Mouse (Mus musculus): ENCODE measurements at regions not wholly inside any gene's neighbourhood (a gene's known extent, or its start where the extent isn't known, plus 50 kb on each side); places are given as distances from the start of the nearest gene placed in this dataset.

GRCm38 (mm10) chr4:127619870-127620269, 261.9 kb upstream of the Gjb5 start:
- Histone ChIP-seq H3K9me3 (no peaks in the 10 kb centered on the region), H3K4me2 (replicated peaks) (no peak overlapping the region), H3K4me1 (no peaks in the 10 kb centered on the region), H3K36me3 (no peaks in the 10 kb centered on the region), H3K27me3 (no peaks in the 10 kb centered on the region), H3K27ac (no peak overlapping the region), H3K9ac (no peak overlapping the region), H3K4me3 (no peak overlapping the region)
- ATAC-seq (ENCODE audit: insufficient number of reproducible peaks, insufficient read depth, low FRiP score, low TSS enrichment): peak; percentile 79; the same call in 1 of the 2 replicates
- WGBS: 4% methylated on average over 14 of the region's 14 CpGs

GRCm38 (mm10) chr4:127612761-127613160, 254.8 kb upstream of the Gjb5 start:
- Histone ChIP-seq H3K27ac (no peak overlapping the region), H3K36me3 (no peaks in the 10 kb centered on the region), H3K9me3 (no peaks in the 10 kb centered on the region), H3K9ac (no peak overlapping the region), H3K4me3 (no peak overlapping the region), H3K4me2 (replicated peaks) (no peak overlapping the region), H3K27me3 (no peaks in the 10 kb centered on the region), H3K4me1 (no peaks in the 10 kb centered on the region)
- no peak for ATAC-seq (ENCODE audit: insufficient number of reproducible peaks, insufficient read depth, low FRiP score, low TSS enrichment)
- WGBS: 49% methylated on average over 8 of the region's 8 CpGs

- Histone ChIP-seq H3K9me3 (no peaks in the 10 kb centered on the region), H3K27me3 (no peaks in the 10 kb centered on the region), H3K27ac (no peak overlapping the region), H3K4me1 (no peaks in the 10 kb centered on the region), H3K9ac (no peak overlapping the region), H3K4me2 (replicated peaks) (no peak overlapping the region), H3K4me3 (no peak overlapping the region), H3K36me3 (no peaks in the 10 kb centered on the region)
- ATAC-seq (ENCODE audit: insufficient number of reproducible peaks, insufficient read depth, low FRiP score, low TSS enrichment): no peak
- WGBS: 83% methylated on average over 8 of the region's 8 CpGs
Measured at GRCm38 (mm10) chr4:127600919-127601318, 242.9 kb upstream of the Gjb5 start.

- H3K4me1 ChIP-seq: no peaks in the 10 kb centered on the region
- ATAC-seq (ENCODE audit: insufficient number of reproducible peaks, insufficient read depth, low FRiP score, low TSS enrichment): no peak
Measured at GRCm38 (mm10) chr4:127598610-127599009, 240.6 kb upstream of the Gjb5 start.

GRCm38 (mm10) chr4:127594081-127594480, 236.1 kb upstream of the Gjb5 start:
- no peak for ATAC-seq (ENCODE audit: insufficient number of reproducible peaks, insufficient read depth, low FRiP score, low TSS enrichment)
- no peaks in the 10 kb centered on the region for H3K27me3 ChIP-seq

More at GRCm38 (mm10) chr4:127598610-127599009, 240.6 kb upstream of the Gjb5 start:
- no peak overlapping the region for H3K4me3 ChIP-seq
- no peaks in the 10 kb centered on the region for H3K9me3 ChIP-seq
- H3K36me3 ChIP-seq: no peaks in the 10 kb centered on the region
- no peak overlapping the region for H3K27ac ChIP-seq
- H3K9ac ChIP-seq: no peak overlapping the region
- 76% methylated on average over 3 of the region's 3 CpGs for WGBS
- H3K27me3 ChIP-seq: no peaks in the 10 kb centered on the region
- no peak overlapping the region for H3K4me2 ChIP-seq (replicated peaks)

GRCm38 (mm10) chr4:127591540-127591939, 233.6 kb upstream of the Gjb5 start:
- Histone ChIP-seq H3K36me3 (no peaks in the 10 kb centered on the region), H3K27me3 (no peaks in the 10 kb centered on the region), H3K9me3 (no peaks in the 10 kb centered on the region), H3K27ac (no peak overlapping the region), H3K4me2 (replicated peaks) (no peak overlapping the region), H3K9ac (no peak overlapping the region), H3K4me1 (no peaks in the 10 kb centered on the region), H3K4me3 (no peak overlapping the region)
- WGBS: 29% methylated on average over 3 of the region's 3 CpGs
- ATAC-seq (ENCODE audit: insufficient number of reproducible peaks, insufficient read depth, low FRiP score, low TSS enrichment): no peak

More at GRCm38 (mm10) chr4:127594081-127594480, 236.1 kb upstream of the Gjb5 start:
- 87% methylated on average over 8 of the region's 8 CpGs for whole genome bisulfite sequencing
- Histone ChIP-seq H3K4me3 (no peak overlapping the region), H3K4me2 (replicated peaks) (no peak overlapping the region), H3K36me3 (no peaks in the 10 kb centered on the region), H3K4me1 (no peaks in the 10 kb centered on the region), H3K9me3 (no peaks in the 10 kb centered on the region), H3K27ac (no peak overlapping the region), H3K9ac (no peak overlapping the region)

- Histone ChIP-seq H3K27me3 (no peaks in the 10 kb centered on the region), H3K4me1 (no peaks in the 10 kb centered on the region), H3K9me3 (no peaks in the 10 kb centered on the region), H3K27ac (no peak overlapping the region), H3K4me2 (replicated peaks) (no peak overlapping the region), H3K9ac (no peak overlapping the region), H3K36me3 (no peaks in the 10 kb centered on the region), H3K4me3 (no peak overlapping the region)
- WGBS: 65% methylated on average over 4 of the region's 4 CpGs
- no peak for ATAC-seq (ENCODE audit: insufficient number of reproducible peaks, insufficient read depth, low FRiP score, low TSS enrichment)
Measured at GRCm38 (mm10) chr4:127586822-127587221, 228.8 kb upstream of the Gjb5 start.

- H3K4me2 ChIP-seq (replicated peaks): no peak overlapping the region
- no peaks in the 10 kb centered on the region for H3K4me1 ChIP-seq
- H3K36me3 ChIP-seq: no peaks in the 10 kb centered on the region
- 91% methylated on average over 3 of the region's 3 CpGs for WGBS
- H3K27ac ChIP-seq: no peak overlapping the region
- H3K27me3 ChIP-seq: no peaks in the 10 kb centered on the region
- H3K9me3 ChIP-seq: peaks cover 3% of the 10 kb centered on the region; the same call in 1 of the 2 replicates
- no peak for ATAC-seq (ENCODE audit: insufficient number of reproducible peaks, insufficient read depth, low FRiP score, low TSS enrichment)
- no peak overlapping the region for H3K4me3 ChIP-seq
- H3K9ac ChIP-seq: no peak overlapping the region
Measured at GRCm38 (mm10) chr4:127576521-127576920, 218.5 kb upstream of the Gjb5 start.

- no peak overlapping the region for H3K27ac ChIP-seq
- H3K36me3 ChIP-seq: no peaks in the 10 kb centered on the region
- H3K9me3 ChIP-seq: no peaks in the 10 kb centered on the region
- no peaks in the 10 kb centered on the region for H3K4me1 ChIP-seq
- no peak overlapping the region for H3K4me3 ChIP-seq
- WGBS: 68% methylated on average over 5 of the region's 5 CpGs
- ATAC-seq (ENCODE audit: insufficient number of reproducible peaks, insufficient read depth, low FRiP score, low TSS enrichment): no peak
- no peak overlapping the region for H3K9ac ChIP-seq
- H3K27me3 ChIP-seq: no peaks in the 10 kb centered on the region
- H3K4me2 ChIP-seq (replicated peaks): no peak overlapping the region
Measured at GRCm38 (mm10) chr4:127562602-127563001, 204.6 kb upstream of the Gjb5 start.

GRCm38 (mm10) chr4:127558572-127558971, 200.6 kb upstream of the Gjb5 start:
- no peak overlapping the region for H3K4me3 ChIP-seq
- H3K9ac ChIP-seq: no peak overlapping the region
- H3K27me3 ChIP-seq: no peaks in the 10 kb centered on the region
- H3K36me3 ChIP-seq: no peaks in the 10 kb centered on the region
- no peaks in the 10 kb centered on the region for H3K9me3 ChIP-seq
- ATAC-seq (ENCODE audit: insufficient number of reproducible peaks, insufficient read depth, low FRiP score, low TSS enrichment): no peak
- H3K4me1 ChIP-seq: no peaks in the 10 kb centered on the region
- no peak overlapping the region for H3K4me2 ChIP-seq (replicated peaks)
- 75% methylated on average over 7 of the region's 7 CpGs for WGBS
- H3K27ac ChIP-seq: no peak overlapping the region

GRCm38 (mm10) chr4:127552456-127553225, 194.7 kb upstream of the Gjb5 start:
- no peak overlapping the region for H3K27ac ChIP-seq
- H3K4me1 ChIP-seq: 0 out of 2 replicates have a peak, but pooled peaks cover 9% of the 10 kb centered on the region
- no peak for ATAC-seq (ENCODE audit: insufficient number of reproducible peaks, insufficient read depth, low FRiP score, low TSS enrichment)
- no peak overlapping the region for H3K9ac ChIP-seq
- no peaks in the 10 kb centered on the region for H3K36me3 ChIP-seq
- no peak overlapping the region for H3K4me3 ChIP-seq
- no peak overlapping the region for H3K4me2 ChIP-seq (replicated peaks)
- WGBS: 68% methylated on average over 12 of the region's 12 CpGs
- H3K27me3 ChIP-seq: no peaks in the 10 kb centered on the region
- no peaks in the 10 kb centered on the region for H3K9me3 ChIP-seq

GRCm38 (mm10) chr4:127549581-127549980, 191.6 kb upstream of the Gjb5 start:
- no peaks in the 10 kb centered on the region for H3K36me3 ChIP-seq
- H3K4me2 ChIP-seq (replicated peaks): peak overlapping the region; percentile 34
- no peak overlapping the region for H3K27ac ChIP-seq
- no peak overlapping the region for H3K9ac ChIP-seq
- no peak for ATAC-seq (ENCODE audit: insufficient number of reproducible peaks, insufficient read depth, low FRiP score, low TSS enrichment)
- H3K4me3 ChIP-seq: 0 out of 2 replicates have a peak overlapping the region, but pooled peaks have one; percentile 4
- WGBS: 34% methylated on average over 12 of the region's 12 CpGs
- H3K9me3 ChIP-seq: no peaks in the 10 kb centered on the region
- 0 out of 2 replicates have a peak, but pooled peaks cover 9% of the 10 kb centered on the region for H3K4me1 ChIP-seq
- no peaks in the 10 kb centered on the region for H3K27me3 ChIP-seq

Data from embryonic facial prominence, embryonic 12.5 days (tissue).